Comparison of ENCODE assay signal across 14 mouse cellular contexts in genomic region chr17:4884761-4885160, GRCm38 (mm10).
A peak's percentile ranks its signal among the peaks of the same experiment; 100 is the strongest.
DNase-seq lines count a peak whose midpoint lies in the region; ATAC-seq and TF ChIP-seq lines count a peak whose summit lies in the region.
"Had no signal": no experiment of that assay in that cellular context is flagged by ENCODE, and none has a peak within 500 bp of the region (broad histone marks: within the 10 kb centered on the region; RNA-seq: fewer than 3 reads in every experiment).

No protein-coding gene starts in this region.

- DNase-seq in hindbrain, embryonic 11.5 days (ENCODE audit: low spot score) = peak; percentile 11
- peak; percentile 59 for DNase-seq in R1 (ENCODE audit: low read depth, low spot score)
- DNase-seq in stomach, postnatal 0 days (ENCODE audit: low spot score) = peak; percentile 15
- no peak for DNase-seq in adrenal gland, postnatal 25 days
- DNase-seq in spleen, postnatal 14 days (ENCODE audit: low spot score in 2 of 2) = no peak
- DNase-seq: adrenal gland, postnatal 36 days; cerebellum, adult 8-10 months had no signal

- H3K9me3 ChIP-seq in hindbrain, embryonic 11.5 days (ENCODE audit: control insufficient read depth, low read length) = no peaks in the 10 kb centered on the region
- H3K9me3 ChIP-seq in hindbrain, embryonic 16.5 days (ENCODE audit: control insufficient read depth, low read length) = no peaks in the 10 kb centered on the region
- peaks cover 7% of the 10 kb centered on the region; the same call in 1 of the 2 replicates for H3K9me3 ChIP-seq in megakaryocyte, embryonic 14.5 days
- H3K9me3 ChIP-seq in stomach, postnatal 0 days (ENCODE audit: control insufficient read depth, low read length) = no peaks in the 10 kb centered on the region
- H3K9me3 ChIP-seq: embryonic facial prominence, embryonic 13.5 days; hindbrain, embryonic 12.5 days; limb, embryonic 12.5 days had no signal

- TF ChIP-seq EP300 in stomach, postnatal 0 days (optimal IDR thresholded peaks at IDR 0.05) = no peak

- H3K4me3 ChIP-seq in hindbrain, embryonic 11.5 days (ENCODE audit: low read depth, low read length) = no peak overlapping the region
- H3K4me3 ChIP-seq in hindbrain, embryonic 16.5 days (ENCODE audit: low read length) = no peak overlapping the region
- peak overlapping the region; percentile 56 for H3K4me3 ChIP-seq in megakaryocyte, embryonic 14.5 days (replicated peaks)
- no peak overlapping the region for H3K4me3 ChIP-seq in stomach, postnatal 0 days (ENCODE audit: low read depth, low read length)
- H3K4me3 ChIP-seq: embryonic facial prominence, embryonic 13.5 days; hindbrain, embryonic 12.5 days; limb, embryonic 12.5 days had no signal

- H3K4me1 ChIP-seq in hindbrain, embryonic 11.5 days (replicated peaks; ENCODE audit: control insufficient read depth, insufficient read depth, low read length) = no peaks in the 10 kb centered on the region
- H3K4me1 ChIP-seq in hindbrain, embryonic 16.5 days (ENCODE audit: control insufficient read depth, insufficient read depth, low read depth, low read length) = no peaks in the 10 kb centered on the region
- peaks cover 17% of the 10 kb centered on the region for H3K4me1 ChIP-seq in megakaryocyte, embryonic 14.5 days
- no peaks in the 10 kb centered on the region for H3K4me1 ChIP-seq in stomach, postnatal 0 days (replicated peaks; ENCODE audit: control insufficient read depth, insufficient read depth)
- H3K4me1 ChIP-seq: embryonic facial prominence, embryonic 13.5 days; hindbrain, embryonic 12.5 days; limb, embryonic 12.5 days had no signal

- H3K27me3 ChIP-seq in hindbrain, embryonic 11.5 days (ENCODE audit: control insufficient read depth, insufficient read depth, low read length) = no peaks in the 10 kb centered on the region
- no peaks in the 10 kb centered on the region for H3K27me3 ChIP-seq in hindbrain, embryonic 16.5 days (replicated peaks; ENCODE audit: control insufficient read depth, insufficient read depth, low read length)
- H3K27me3 ChIP-seq in megakaryocyte, embryonic 14.5 days (replicated peaks) = peaks cover 7% of the 10 kb centered on the region
- no peaks in the 10 kb centered on the region for H3K27me3 ChIP-seq in stomach, postnatal 0 days (ENCODE audit: control insufficient read depth, insufficient read depth, low read length)
- H3K27me3 ChIP-seq: embryonic facial prominence, embryonic 13.5 days; hindbrain, embryonic 12.5 days; limb, embryonic 12.5 days had no signal

- 75% methylated on average over 3 of the region's 3 CpGs for WGBS in hindbrain, embryonic 11.5 days
- WGBS in hindbrain, embryonic 16.5 days = 74% methylated on average over 3 of the region's 3 CpGs
- WGBS in stomach, postnatal 0 days = 73% methylated on average over 3 of the region's 3 CpGs

- no peak for ATAC-seq in hindbrain, embryonic 11.5 days (ENCODE audit: low FRiP score)
- ATAC-seq in hindbrain, embryonic 16.5 days = no peak
- no peak for ATAC-seq in megakaryocyte, adult 5-6 weeks (ENCODE audit: poor library complexity, severe bottlenecking)
- ATAC-seq in stomach, postnatal 0 days (ENCODE audit: low FRiP score, low TSS enrichment) = no peak
- ATAC-seq: forebrain, embryonic 16.5 days had no signal

- H3K36me3 ChIP-seq in hindbrain, embryonic 11.5 days (ENCODE audit: control insufficient read depth, insufficient read depth, low read length) = no peaks in the 10 kb centered on the region
- no peaks in the 10 kb centered on the region for H3K36me3 ChIP-seq in hindbrain, embryonic 16.5 days (ENCODE audit: control insufficient read depth, insufficient read depth, low read length)
- H3K36me3 ChIP-seq in megakaryocyte, embryonic 14.5 days (replicated peaks; ENCODE audit: low read length) = no peaks in the 10 kb centered on the region
- H3K36me3 ChIP-seq in stomach, postnatal 0 days (ENCODE audit: control insufficient read depth, insufficient read depth, low read length) = no peaks in the 10 kb centered on the region
- H3K36me3 ChIP-seq: embryonic facial prominence, embryonic 13.5 days; hindbrain, embryonic 12.5 days; limb, embryonic 12.5 days had no signal

- no peak overlapping the region for H3K9ac ChIP-seq in hindbrain, embryonic 11.5 days (ENCODE audit: low read depth, low read length)
- no peak overlapping the region for H3K9ac ChIP-seq in hindbrain, embryonic 16.5 days (ENCODE audit: low read depth, low read length)
- no peak overlapping the region for H3K9ac ChIP-seq in stomach, postnatal 0 days (ENCODE audit: low read length)
- H3K9ac ChIP-seq: embryonic facial prominence, embryonic 13.5 days; hindbrain, embryonic 12.5 days; limb, embryonic 12.5 days had no signal

- TF ChIP-seq CTCF in stomach, postnatal 0 days (IDR thresholded peaks at IDR 0.05; ENCODE audit: low read depth) = peak; percentile 46

- H3K27ac ChIP-seq in hindbrain, embryonic 11.5 days (ENCODE audit: low read depth, low read length) = no peak overlapping the region
- no peak overlapping the region for H3K27ac ChIP-seq in hindbrain, embryonic 16.5 days (ENCODE audit: low read depth, low read length)
- no peak overlapping the region for H3K27ac ChIP-seq in stomach, postnatal 0 days (replicated peaks)
- H3K27ac ChIP-seq: embryonic facial prominence, embryonic 13.5 days; hindbrain, embryonic 12.5 days; limb, embryonic 12.5 days had no signal

- H3K4me2 ChIP-seq in hindbrain, embryonic 11.5 days (replicated peaks; ENCODE audit: low read depth, low read length) = no peak overlapping the region
- H3K4me2 ChIP-seq in hindbrain, embryonic 16.5 days (ENCODE audit: low read length) = no peak overlapping the region
- H3K4me2 ChIP-seq in stomach, postnatal 0 days (replicated peaks; ENCODE audit: low read depth) = no peak overlapping the region
- H3K4me2 ChIP-seq: embryonic facial prominence, embryonic 13.5 days; hindbrain, embryonic 12.5 days; limb, embryonic 12.5 days had no signal

Comparison
In these comparisons a context has a peak if more than half of its experiments do, and no peak if none do; other contexts are left out.
1. DNase-seq: peak in hindbrain, embryonic 11.5 days (single experiment), R1 (single experiment) and stomach, postnatal 0 days (single experiment); none in adrenal gland, postnatal 25 days (single experiment) and spleen, postnatal 14 days (0 of 2).